Mouse (Mus musculus) heart, postnatal 36 days (tissue): ENCODE data around the gene Rps6ka1. TPM values are rescaled to one million over a fixed set of nuclear protein-coding genes. Genes with fewer than 3 reads are reported as not detected.
"Not testable (repeated sequence)": the region's sequence is repeated elsewhere in the genome, so short reads cannot be mapped to it uniquely, and the experiment has no call there.

Source experiments
- DNase-seq, 2 experiments: peaks; one replicate each; pipeline ENCODE4 v3.0.0; 2021 to 2022
- intact Hi-C: fragments of 180-260 bp; cut with DNase I; formaldehyde crosslinking; loops from one replicate; pipeline ENCODE4 v1.15.1; 2025
- total RNA-seq, 2 experiments: library from RNA; stranded (reverse); gene quantifications; 2 replicates each; pipeline ENCODE4 v1.2.3; 2021

The Rps6ka1 gene
- total RNA-seq = 1 to 10 TPM; 5.1 to 6.4 TPM

- intact Hi-C loops = no loop called here
- peak; percentile 68 to 73 for DNase-seq
These were observed at the start of gene Rps6ka1 for GRCm38 (mm10) chr4:133887672-133888453. Gene Rps6ka1 (minus strand): TSS chr4:133887797.

- DNase-seq = no peak
- intact Hi-C loops = no loop called here
These were observed 44.2 kb upstream of the Rps6ka1 start for GRCm38 (mm10) chr4:133931785-133932184.

DNA sequence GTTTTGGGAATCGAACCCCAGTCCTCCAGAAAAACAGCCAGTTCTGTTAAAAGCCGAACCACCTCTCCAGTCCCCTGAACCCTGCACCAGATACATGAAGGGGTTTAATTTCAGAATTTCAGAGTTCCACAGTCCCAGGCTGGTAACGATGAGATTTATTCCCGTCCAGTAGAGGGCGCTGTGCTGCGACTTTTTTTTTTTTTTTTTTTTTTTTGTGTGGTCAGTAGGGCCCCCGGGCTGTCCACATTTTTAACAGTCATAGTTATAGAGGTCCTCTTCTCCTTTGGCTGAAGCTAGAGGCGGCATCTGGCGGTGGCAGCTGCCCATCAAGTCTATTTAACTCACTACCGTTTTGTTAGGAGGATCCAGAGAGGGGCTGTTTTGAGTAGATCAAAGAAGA is 43.8 kb upstream of the Rps6ka1 start:
- intact Hi-C loops = no loop called here
- no peak for DNase-seq

GRCm38 (mm10) chr4:133929278-133929670 is 41.7 kb upstream of the Rps6ka1 start:
- no peak for DNase-seq
- intact Hi-C loops = no loop called here

GRCm38 (mm10) chr4:133928576-133929277 is 41.1 kb upstream of the Rps6ka1 start:
- intact Hi-C loops = no loop called here
- no peak for DNase-seq

DNA sequence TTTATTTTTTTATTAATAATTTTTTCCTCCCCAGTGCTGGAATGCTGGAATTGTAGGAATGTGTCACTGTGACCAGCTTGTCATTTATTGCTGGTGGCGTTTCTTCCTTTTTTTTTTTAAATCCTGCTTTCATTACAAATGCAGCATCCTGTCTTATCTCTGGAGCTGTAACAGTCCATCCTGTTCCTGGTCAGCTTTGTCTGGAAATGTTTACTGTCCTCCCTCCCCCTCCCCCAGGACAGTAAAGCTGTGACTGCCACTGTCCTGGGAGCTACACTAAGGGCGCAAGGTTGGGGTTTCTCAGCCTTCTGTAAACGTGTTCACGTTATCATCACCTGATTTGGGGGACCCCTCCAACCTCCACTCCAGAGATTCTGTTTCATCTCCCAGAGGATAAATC is 37.6 kb upstream of the Rps6ka1 start:
- intact Hi-C loops = no loop called here
- no peak for DNase-seq

DNA sequence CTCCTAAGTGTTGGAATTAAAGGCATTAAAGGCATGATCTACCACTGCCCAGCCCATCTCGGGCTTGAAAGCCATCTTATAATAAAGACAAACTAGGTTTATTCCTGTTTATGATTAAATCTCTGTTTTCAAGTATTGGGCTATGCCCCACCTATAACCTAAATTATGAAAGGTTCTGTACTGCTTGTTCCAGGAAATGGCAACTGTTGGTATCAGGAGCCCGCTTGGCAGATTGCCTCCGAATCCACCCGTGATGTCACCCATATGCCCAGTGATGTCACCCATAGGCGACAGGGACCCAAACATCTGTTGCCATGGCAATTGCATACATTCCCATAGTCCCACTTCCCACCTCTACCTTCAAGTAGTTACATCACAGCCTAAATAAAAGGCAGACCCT is 36.1 kb upstream of the Rps6ka1 start:
- intact Hi-C loops = no loop called here
- no peak for DNase-seq

- DNase-seq = peak; percentile 17 to 50
- intact Hi-C loops = not testable (repeated sequence)
These were observed 30.7 kb upstream of the Rps6ka1 start for GRCm38 (mm10) chr4:133918093-133918825.

DNA sequence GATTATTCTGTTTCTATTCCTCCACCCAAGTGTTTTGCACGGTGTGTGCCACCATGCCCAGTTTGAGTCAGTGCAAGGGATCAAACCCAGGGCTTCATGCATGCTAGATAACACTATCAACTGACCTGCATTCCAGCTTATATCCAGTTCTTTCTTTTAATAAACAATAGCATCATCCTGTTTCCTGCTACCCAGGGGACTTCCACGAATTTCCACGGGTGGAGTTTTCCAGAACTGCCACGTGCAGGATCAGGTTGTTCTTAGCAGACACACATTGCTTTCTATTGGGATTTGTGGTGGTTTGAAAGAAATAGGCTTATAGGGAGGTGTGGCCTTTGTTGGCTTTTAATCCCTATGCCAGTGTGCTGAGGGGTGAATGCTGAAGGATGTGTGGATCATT is 24.4 kb upstream of the Rps6ka1 start:
- DNase-seq = no peak
- intact Hi-C loops = no loop called here

- intact Hi-C loops = no loop called here
- peak; percentile 95 to 96 for DNase-seq
These were observed 22.9 kb upstream of the Rps6ka1 start for GRCm38 (mm10) chr4:133910236-133911211.

GRCm38 (mm10) chr4:133908051-133908450 is 20.5 kb upstream of the Rps6ka1 start:
- intact Hi-C loops = loop anchor here (2.0 to 5.0 kb wide), 2 partner anchors 59 to 236 kb away; partner anchors contain the start of gene Pigv
- DNase-seq = no peak

DNA sequence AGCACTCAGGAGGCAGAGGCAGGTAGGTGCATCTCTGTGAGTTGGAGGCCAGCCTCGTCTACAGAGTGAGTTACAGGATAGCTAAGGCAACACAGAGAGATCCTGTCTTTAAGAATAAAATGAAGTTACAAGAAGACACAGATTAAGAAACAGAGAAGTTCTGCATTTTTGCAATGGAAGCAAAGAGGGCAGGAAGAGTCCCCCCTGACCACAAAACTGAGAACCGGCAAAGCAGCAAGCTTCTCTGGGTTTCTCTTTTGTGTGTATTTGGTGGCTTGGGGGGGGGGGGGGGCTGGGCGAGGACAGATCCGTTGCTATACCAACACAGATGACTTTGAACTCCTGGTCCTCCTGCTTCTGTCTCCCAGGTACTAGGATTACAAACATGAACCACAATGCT is 19.5 kb upstream of the Rps6ka1 start:
- intact Hi-C loops = loop anchor here (1.0 to 5.0 kb wide), 2 partner anchors 71 to 235 kb away; partner anchors contain the start of gene Pigv
- DNase-seq = no peak

GRCm38 (mm10) chr4:133906336-133906735 is 18.7 kb upstream of the Rps6ka1 start:
- intact Hi-C loops = loop anchor here (5.0 kb wide), 1 partner anchor 234 kb away; the partner anchor contains the start of gene Pigv
- not testable (repeated sequence) for DNase-seq

- no peak for DNase-seq
- intact Hi-C loops = loop anchor here (5.0 kb wide), 1 partner anchor 233 kb away; the partner anchor contains the start of gene Pigv
These were observed 17.6 kb upstream of the Rps6ka1 start for GRCm38 (mm10) chr4:133905167-133905566.

- intact Hi-C loops = no loop called here
- DNase-seq = no peak
These were observed 16.7 kb upstream of the Rps6ka1 start for GRCm38 (mm10) chr4:133904326-133904725.

GRCm38 (mm10) chr4:133903372-133903771 is 15.8 kb upstream of the Rps6ka1 start:
- no peak for DNase-seq
- intact Hi-C loops = no loop called here

GRCm38 (mm10) chr4:133902510-133902909 is 14.9 kb upstream of the Rps6ka1 start:
- intact Hi-C loops = no loop called here
- no peak for DNase-seq

GRCm38 (mm10) chr4:133900887-133901286 is 13.3 kb upstream of the Rps6ka1 start:
- no peak for DNase-seq
- intact Hi-C loops = no loop called here

DNA sequence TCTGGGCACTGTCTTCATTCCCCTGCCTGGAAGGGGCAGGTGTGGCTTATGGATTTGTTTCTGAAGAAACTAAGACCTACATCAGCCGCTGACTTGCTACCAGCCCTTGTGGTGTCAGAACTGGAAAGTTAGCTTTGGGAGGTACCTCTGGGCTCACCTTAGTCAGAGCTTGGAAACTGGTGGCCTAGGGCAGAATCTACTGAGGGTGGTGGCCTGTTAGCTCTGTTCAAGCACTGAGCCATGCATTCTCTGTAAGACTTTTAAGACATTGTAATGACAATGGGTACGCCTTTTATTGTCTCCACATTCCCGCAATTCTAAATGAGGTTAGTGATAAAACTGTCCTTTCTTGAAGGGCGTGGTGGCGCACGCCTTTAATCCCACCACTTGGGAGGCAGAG is 12.8 kb upstream of the Rps6ka1 start:
- intact Hi-C loops = no loop called here
- no peak for DNase-seq
